Mouse (Mus musculus) neural tube, embryonic 14.5 days (tissue): Measurements from ENCODE around the gene Iqch. TPM values are rescaled to one million over a fixed set of nuclear protein-coding genes. Genes with fewer than 3 reads are reported as not detected.

Experiments
- ATAC-seq: fragments of 200-750 bp; cut with Nextera tagmentation; 2 replicates; pipeline ENCODE4 v1.8.0; 2017; ENCODE audit warnings: low read depth, mild to moderate bottlenecking, moderate TSS enrichment, moderate library complexity
- H3K27ac ChIP-seq: fragments of 300-500 bp; sonication (generic); 2 replicates; pipeline ENCODE4 v1.5.1; 2014; ENCODE audit warnings: low read depth, mild to moderate bottlenecking, control low read depth, low read length, moderate library complexity, mixed read lengths
- H3K27me3 ChIP-seq: fragments of 300-500 bp; sonication (generic); 2 replicates; pipeline ENCODE4 v1.6.1; 2014; ENCODE audit warnings: low read length; ENCODE audit not compliant: control insufficient read depth, insufficient read depth
- H3K36me3 ChIP-seq: fragments of 300-500 bp; sonication (generic); 2 replicates; pipeline ENCODE4 v1.6.1; 2014; ENCODE audit warnings: low read length, mixed read lengths; ENCODE audit not compliant: control insufficient read depth, insufficient read depth
- H3K4me1 ChIP-seq: fragments of 300-500 bp; sonication (generic); 2 replicates; pipeline ENCODE4 v1.6.1; 2014; ENCODE audit warnings: low read length; ENCODE audit not compliant: control insufficient read depth, insufficient read depth
- H3K4me2 ChIP-seq: fragments of 300-500 bp; sonication (generic); 2 replicates; pipeline ENCODE4 v1.6.1; 2014; ENCODE audit warnings: mild to moderate bottlenecking, low read depth, low read length, control low read depth
- H3K4me3 ChIP-seq: fragments of 300-500 bp; sonication (generic); 2 replicates; pipeline ENCODE4 v1.5.1; 2014; ENCODE audit warnings: low read depth, low read length, control low read depth, mixed read lengths
- H3K9ac ChIP-seq: fragments of 300-500 bp; sonication (generic); replicated peaks from 2 replicates; pipeline ENCODE4 v1.6.1; 2014; ENCODE audit warnings: low read depth, mild to moderate bottlenecking, control low read depth, low read length, mixed read lengths
- H3K9me3 ChIP-seq: fragments of 300-500 bp; sonication (generic); 2 replicates; pipeline ENCODE4 v1.6.1; 2016; ENCODE audit warnings: low read length; ENCODE audit not compliant: control insufficient read depth
- WGBS: fragments of 180-500 bp; shearing (Covaris S2); extraction: QIAGEN DNeasy Blood & Tissue Kit; methylation state at CpG from one replicate; pipeline ENCODE4 v1.1.7; 2014; 5-methylcytosine and 5-hydroxymethylcytosine counted together
- polyA plus RNA-seq: library from polyadenylated mRNA; unstranded; fragments of >200 nt; fragmentation: Nextera tagmentation; extraction: Ambion mirVana; gene quantifications from 2 replicates; pipeline ENCODE4 v1.2.1, GENCODE M21; 2014

Iqch gene
- polyA plus RNA-seq, 1 experiment from 2014 or later: 0.16 TPM

- 18% methylated on average over 6 of the region's 6 CpGs for WGBS
- Histone ChIP-seq H3K9me3 (no peaks in the 10 kb centered on the region), H3K4me2 (no peak overlapping the region), H3K4me3 (no peak overlapping the region), H3K27ac (peak overlapping the region; percentile 22; the same call in 1 of the 2 replicates), H3K9ac (no peak overlapping the region), H3K36me3 (no peaks in the 10 kb centered on the region), H3K4me1 (peaks cover 10% of the 10 kb centered on the region), H3K27me3 (no peaks in the 10 kb centered on the region)
- ATAC-seq: no peak
These were observed 67.3 kb downstream of the Iqch start for GRCm38 (mm10) chr9:63535042-63535441.

- no peaks in the 10 kb centered on the region for H3K36me3 ChIP-seq
- H3K27ac ChIP-seq: no peak overlapping the region
- no peak overlapping the region for H3K4me2 ChIP-seq
- no peak overlapping the region for H3K9ac ChIP-seq
- no peak overlapping the region for H3K4me3 ChIP-seq
- H3K9me3 ChIP-seq: no peaks in the 10 kb centered on the region
- peaks cover 10% of the 10 kb centered on the region for H3K4me1 ChIP-seq
- 1% methylated on average over 7 of the region's 7 CpGs for WGBS
- no peak for ATAC-seq
- no peaks in the 10 kb centered on the region for H3K27me3 ChIP-seq
These were observed 67.9 kb downstream of the Iqch start for GRCm38 (mm10) chr9:63534371-63534780.

- ATAC-seq: no peak
- Histone ChIP-seq H3K9me3 (no peaks in the 10 kb centered on the region), H3K4me3 (no peak overlapping the region), H3K4me2 (no peak overlapping the region), H3K4me1 (peaks cover 10% of the 10 kb centered on the region), H3K27ac (no peak overlapping the region), H3K27me3 (no peaks in the 10 kb centered on the region), H3K9ac (no peak overlapping the region), H3K36me3 (no peaks in the 10 kb centered on the region)
- WGBS: 59% methylated on average over 9 of the region's 9 CpGs
These were observed 69.2 kb downstream of the Iqch start for GRCm38 (mm10) chr9:63532966-63533711.

- ATAC-seq: no peak
- Histone ChIP-seq H3K27me3 (no peaks in the 10 kb centered on the region), H3K27ac (no peak overlapping the region), H3K9me3 (no peaks in the 10 kb centered on the region), H3K9ac (no peak overlapping the region), H3K36me3 (no peaks in the 10 kb centered on the region), H3K4me2 (no peak overlapping the region), H3K4me3 (no peak overlapping the region), H3K4me1 (no peaks in the 10 kb centered on the region)
- WGBS: 40% methylated on average over 2 of the region's 2 CpGs
These were observed 78.4 kb downstream of the Iqch start for GRCm38 (mm10) chr9:63523937-63524253.

- no peak for ATAC-seq
- WGBS: 45% methylated on average over 14 of the region's 14 CpGs
- Histone ChIP-seq H3K4me3 (no peak overlapping the region), H3K4me1 (no peaks in the 10 kb centered on the region), H3K4me2 (no peak overlapping the region), H3K9ac (no peak overlapping the region), H3K27me3 (no peaks in the 10 kb centered on the region), H3K36me3 (no peaks in the 10 kb centered on the region), H3K27ac (no peak overlapping the region), H3K9me3 (no peaks in the 10 kb centered on the region)
These were observed 78.9 kb downstream of the Iqch start for GRCm38 (mm10) chr9:63523251-63523936.

- Histone ChIP-seq H3K4me1 (no peaks in the 10 kb centered on the region), H3K9me3 (no peaks in the 10 kb centered on the region), H3K4me3 (no peak overlapping the region), H3K27me3 (no peaks in the 10 kb centered on the region), H3K4me2 (no peak overlapping the region), H3K27ac (no peak overlapping the region), H3K36me3 (no peaks in the 10 kb centered on the region), H3K9ac (no peak overlapping the region)
- WGBS: 76% methylated on average over 5 of the region's 5 CpGs
- ATAC-seq: no peak
These were observed 89.4 kb downstream of the Iqch start for GRCm38 (mm10) chr9:63512851-63513250.

- H3K4me3 ChIP-seq: no peak overlapping the region
- H3K9me3 ChIP-seq: no peaks in the 10 kb centered on the region
- no peaks in the 10 kb centered on the region for H3K4me1 ChIP-seq
- no peak overlapping the region for H3K4me2 ChIP-seq
- H3K9ac ChIP-seq: no peak overlapping the region
- WGBS: 63% methylated on average over 4 of the region's 4 CpGs
- H3K27ac ChIP-seq: no peak overlapping the region
- no peaks in the 10 kb centered on the region for H3K27me3 ChIP-seq
- no peaks in the 10 kb centered on the region for H3K36me3 ChIP-seq
- no peak for ATAC-seq
These were observed 91.3 kb downstream of the Iqch start for GRCm38 (mm10) chr9:63511034-63511433.

- 77% methylated on average over 8 of the region's 8 CpGs for WGBS
These were observed 95.2 kb downstream of the Iqch start for GRCm38 (mm10) chr9:63507110-63507509.

GRCm38 (mm10) chr9:63503890-63504289 is 98.4 kb downstream of the Iqch start:
- Histone ChIP-seq H3K36me3 (no peaks in the 10 kb centered on the region), H3K4me1 (no peaks in the 10 kb centered on the region), H3K27ac (no peak overlapping the region), H3K27me3 (no peaks in the 10 kb centered on the region), H3K9me3 (no peaks in the 10 kb centered on the region), H3K4me3 (no peak overlapping the region), H3K9ac (no peak overlapping the region), H3K4me2 (no peak overlapping the region)
- WGBS: 80% methylated on average over 2 of the region's 2 CpGs
- no peak for ATAC-seq

More at GRCm38 (mm10) chr9:63507110-63507509, 95.2 kb downstream of the Iqch start:
- Histone ChIP-seq H3K36me3 (no peaks in the 10 kb centered on the region), H3K9me3 (no peaks in the 10 kb centered on the region), H3K27me3 (no peaks in the 10 kb centered on the region), H3K27ac (no peak overlapping the region), H3K4me1 (no peaks in the 10 kb centered on the region), H3K4me2 (no peak overlapping the region), H3K9ac (no peak overlapping the region), H3K4me3 (no peak overlapping the region)
- ATAC-seq: no peak
